Mouse (Mus musculus) heart, embryonic 12.5 days (tissue): ENCODE results near the gene Omd. TPM values are rescaled to one million over a fixed set of nuclear protein-coding genes. Genes with fewer than 3 reads are reported as not detected.

Experiments used
- ATAC-seq: fragments of 200-750 bp; cut with Nextera tagmentation; 2 replicates; pipeline ENCODE4 v1.8.0; 2017; ENCODE audit warnings: moderate TSS enrichment, moderate library complexity; ENCODE audit not compliant: insufficient number of reproducible peaks, low FRiP score
- H3K27ac ChIP-seq: fragments of 300-500 bp; sonication (generic); 2 replicates; pipeline ENCODE4 v1.5.1; 2016; ENCODE audit warnings: mild to moderate bottlenecking, moderate library complexity; ENCODE audit not compliant: poor library complexity, severe bottlenecking
- H3K27me3 ChIP-seq: fragments of 300-500 bp; sonication (generic); replicated peaks from 2 replicates; pipeline ENCODE4 v1.6.1; 2016; ENCODE audit warnings: mild to moderate bottlenecking, moderate library complexity
- H3K36me3 ChIP-seq: fragments of 300-500 bp; sonication (generic); 2 replicates; pipeline ENCODE4 v1.6.1; 2016; ENCODE audit warnings: mild to moderate bottlenecking, moderate library complexity
- H3K4me1 ChIP-seq: fragments of 300-500 bp; sonication (generic); replicated peaks from 2 replicates; pipeline ENCODE4 v1.6.1; 2016; ENCODE audit warnings: mild to moderate bottlenecking
- H3K4me2 ChIP-seq: fragments of 300-500 bp; sonication (generic); 2 replicates; pipeline ENCODE4 v1.6.1; 2016; ENCODE audit warnings: mild to moderate bottlenecking, moderate library complexity
- H3K4me3 ChIP-seq: fragments of 300-500 bp; sonication (generic); 2 replicates; pipeline ENCODE4 v1.5.1; 2016; ENCODE audit warnings: mild to moderate bottlenecking
- H3K9ac ChIP-seq: fragments of 300-500 bp; sonication (generic); 2 replicates; pipeline ENCODE4 v1.6.1; 2016; ENCODE audit warnings: mild to moderate bottlenecking, moderate library complexity
- H3K9me3 ChIP-seq: fragments of 300-500 bp; sonication (generic); replicated peaks from 2 replicates; pipeline ENCODE4 v1.6.1; 2016; ENCODE audit warnings: mild to moderate bottlenecking, moderate library complexity
- WGBS: fragments of 180-500 bp; shearing (Covaris S2); methylation state at CpG from one replicate; pipeline ENCODE4 v1.1.7; 2016; 5-methylcytosine and 5-hydroxymethylcytosine counted together
- polyA plus RNA-seq: library from polyadenylated mRNA; unstranded; fragments of >200 nt; fragmentation: Nextera tagmentation; extraction: Ambion mirVana; gene quantifications from 2 replicates; pipeline ENCODE4 v1.2.1, GENCODE M21; 2016

The Omd gene
- polyA plus RNA-seq, result 0.24 and 0.43 TPM in 2 replicates

DNA sequence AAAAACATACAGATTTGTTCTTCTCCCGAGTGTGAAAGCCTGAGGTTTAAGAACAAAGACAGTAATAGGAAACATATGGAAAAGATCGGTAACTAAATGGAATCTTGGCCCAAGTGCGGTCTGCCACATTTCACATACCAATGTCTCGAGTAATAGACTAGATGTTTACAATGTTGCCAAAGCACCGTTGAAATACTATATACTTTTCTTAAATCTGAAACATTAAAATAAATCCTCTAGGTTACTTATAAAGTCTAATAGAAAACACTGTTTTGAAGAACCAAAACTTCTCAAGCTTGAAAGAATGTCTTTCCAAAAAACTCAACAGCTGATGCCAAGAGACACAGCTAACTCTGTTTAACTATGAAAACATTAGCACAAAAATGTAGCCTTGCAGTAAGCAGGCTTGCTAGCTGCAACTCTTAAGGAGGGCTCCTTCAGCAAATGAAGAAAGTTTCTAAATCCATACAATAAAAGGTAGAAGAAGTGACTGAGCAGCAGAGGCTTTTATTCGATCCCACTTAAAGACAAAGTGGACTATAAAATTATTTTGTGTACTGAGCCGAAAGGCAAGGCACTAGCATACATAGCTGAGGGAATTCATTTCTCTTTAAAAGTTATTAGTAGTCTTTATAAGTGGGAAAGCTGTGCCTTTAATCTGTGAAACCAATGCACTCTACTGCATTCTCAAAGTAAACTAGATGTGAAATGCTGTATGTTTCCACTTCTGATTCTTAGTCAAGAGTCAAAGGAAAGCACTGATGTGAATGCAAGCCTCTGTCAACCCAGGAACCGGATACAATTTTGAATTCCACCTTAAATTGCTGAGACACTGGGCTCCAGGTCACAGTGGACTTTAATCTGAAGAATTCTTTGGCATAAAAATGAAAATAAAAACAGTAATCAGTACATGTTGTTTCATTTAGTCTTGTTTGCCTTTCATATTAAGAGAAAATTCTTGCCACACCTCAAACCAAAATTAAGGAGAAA lies at the start of gene Omd:
Gene Omd, plus strand, starts transcription at position 922 of the 990 bp plus-strand sequence.
- ATAC-seq, result no peak
- no peak within 1 kb of the TSS for H3K4me3 ChIP-seq
- 63% methylated on average over 8 of the region's 8 CpGs for WGBS
- peak within 1 kb of the TSS; percentile 61 for H3K27ac ChIP-seq
- no peaks in the 10 kb centered on the region for H3K27me3 ChIP-seq
- no peak within 1 kb of the TSS for H3K9ac ChIP-seq
- no peaks in the 10 kb centered on the region for H3K4me1 ChIP-seq
- no peaks in the 10 kb centered on the region for H3K9me3 ChIP-seq
- H3K36me3 ChIP-seq, result no peaks in the 10 kb centered on the region
- H3K4me2 ChIP-seq, result no peak within 1 kb of the TSS

DNA sequence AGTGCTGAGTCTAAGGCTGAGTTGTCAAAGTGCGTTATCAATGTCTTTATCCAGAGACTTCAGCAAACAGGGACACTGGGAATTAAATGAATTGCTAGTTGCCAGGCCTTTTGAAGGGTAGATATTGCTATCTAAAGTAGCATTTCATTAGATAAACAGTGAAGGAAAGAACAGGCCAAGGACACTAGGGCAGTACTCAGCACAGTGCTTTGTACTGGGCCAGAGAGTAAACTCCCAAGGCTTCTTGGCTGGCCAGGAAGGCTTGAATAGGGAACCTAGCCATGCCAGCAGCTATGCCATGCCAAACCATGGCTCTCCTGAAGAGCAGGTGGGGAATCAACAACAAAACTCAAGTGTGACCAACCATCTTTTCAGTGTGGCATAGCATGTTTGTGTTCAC lies 45.3 kb upstream of the Omd start:
- 91% methylated on average over 1 of the region's 1 CpGs for WGBS
- Histone ChIP-seq H3K9me3 (no peaks in the 10 kb centered on the region), H3K4me3 (no peak overlapping the region), H3K9ac (no peak overlapping the region), H3K4me2 (no peak overlapping the region), H3K4me1 (no peaks in the 10 kb centered on the region), H3K36me3 (no peaks in the 10 kb centered on the region), H3K27me3 (no peaks in the 10 kb centered on the region), H3K27ac (no peak overlapping the region)
- ATAC-seq, result no peak

DNA sequence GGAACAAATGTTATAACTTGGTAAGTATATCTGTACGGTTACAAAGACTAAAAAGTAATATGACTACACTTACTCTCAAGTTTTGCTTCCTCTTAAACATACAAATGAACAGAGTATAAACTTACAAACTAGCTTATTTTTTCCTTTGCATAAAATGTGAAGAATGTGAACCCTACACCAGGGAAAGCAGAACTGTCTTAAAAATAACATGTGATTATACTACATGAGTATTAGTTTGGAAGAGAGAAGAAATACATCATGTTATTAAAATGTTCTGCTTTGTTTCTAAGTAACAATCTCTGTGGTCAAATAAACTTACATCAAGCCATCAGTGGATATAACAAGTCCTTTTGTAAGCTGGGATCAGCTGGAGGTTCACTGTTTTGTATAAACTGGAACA lies 43.6 kb upstream of the Omd start:
- H3K27me3 ChIP-seq, result no peaks in the 10 kb centered on the region
- no peaks in the 10 kb centered on the region for H3K4me1 ChIP-seq
- no peak for ATAC-seq
- H3K9me3 ChIP-seq, result no peaks in the 10 kb centered on the region
- H3K27ac ChIP-seq, result no peak overlapping the region
- H3K36me3 ChIP-seq, result no peaks in the 10 kb centered on the region
- no peak overlapping the region for H3K9ac ChIP-seq
- no peak overlapping the region for H3K4me3 ChIP-seq
- 84% methylated on average over 1 of the region's 1 CpGs for WGBS
- H3K4me2 ChIP-seq, result no peak overlapping the region

DNA sequence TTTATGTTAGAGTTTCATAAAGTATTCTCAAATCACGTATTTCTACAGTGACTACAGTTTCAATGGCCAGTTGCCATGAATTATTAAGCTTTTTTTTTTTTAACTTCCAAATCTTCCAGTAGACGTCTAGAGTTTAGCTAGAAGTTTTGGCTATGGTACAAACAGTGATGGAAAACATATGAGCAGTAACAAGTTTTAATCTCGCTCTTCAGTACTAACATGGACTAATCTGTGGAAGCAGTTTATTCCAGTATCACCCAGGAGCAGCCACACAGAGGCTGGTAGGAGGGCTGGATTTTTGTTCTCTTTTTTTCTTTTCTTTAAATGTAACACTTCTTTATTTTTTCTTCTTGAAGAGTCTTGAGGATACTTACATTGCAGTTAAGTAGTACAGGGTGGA lies 38.0 kb upstream of the Omd start, which contains the start of gene Aspn:
Gene Aspn, plus strand, starts transcription at position 165 of the 400 bp plus-strand sequence.
- ATAC-seq, result no peak
- peak within 1 kb of the TSS; percentile 84; the same call in 1 of the 2 replicates for H3K27ac ChIP-seq
- WGBS, result 69% methylated on average over 3 of the region's 3 CpGs
- H3K4me1 ChIP-seq, result peaks cover 8% of the 10 kb centered on the region
- no peaks in the 10 kb centered on the region for H3K27me3 ChIP-seq
- H3K36me3 ChIP-seq, result no peaks in the 10 kb centered on the region
- no peaks in the 10 kb centered on the region for H3K9me3 ChIP-seq
- H3K4me3 ChIP-seq, result no peak within 1 kb of the TSS
- H3K9ac ChIP-seq, result no peak within 1 kb of the TSS
- H3K4me2 ChIP-seq, result no peak within 1 kb of the TSS

DNA sequence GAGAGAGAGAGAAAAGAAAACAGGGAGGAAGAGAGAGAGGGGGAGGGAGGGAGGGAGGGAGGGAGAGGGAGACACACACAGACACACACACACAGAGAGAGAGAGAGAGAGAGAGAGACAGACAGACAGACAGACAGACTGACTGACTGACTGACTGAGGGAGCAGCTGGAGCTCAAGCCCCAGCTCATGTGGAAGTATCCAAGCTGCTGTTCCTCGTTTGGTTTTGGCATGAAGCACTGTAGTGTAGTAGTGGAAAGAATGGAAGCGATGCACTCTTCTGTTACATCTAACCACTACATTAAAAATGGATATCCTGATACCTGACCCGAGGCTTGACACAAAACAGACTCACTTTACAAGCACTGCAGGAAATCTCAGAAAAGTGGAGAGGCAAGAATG lies 36.6 kb upstream of the Omd start:
- ATAC-seq, result no peak
- H3K9me3 ChIP-seq, result no peaks in the 10 kb centered on the region
- WGBS, result 26% methylated on average over 3 of the region's 3 CpGs
- H3K4me1 ChIP-seq, result peaks cover 8% of the 10 kb centered on the region
- peak overlapping the region; percentile 29; the same call in 1 of the 2 replicates for H3K4me2 ChIP-seq
- no peaks in the 10 kb centered on the region for H3K36me3 ChIP-seq
- 0 out of 2 replicates have a peak overlapping the region, but pooled peaks have one; percentile 24 for H3K9ac ChIP-seq
- H3K4me3 ChIP-seq, result no peak overlapping the region
- H3K27ac ChIP-seq, result peak overlapping the region; percentile 84
- no peaks in the 10 kb centered on the region for H3K27me3 ChIP-seq

DNA sequence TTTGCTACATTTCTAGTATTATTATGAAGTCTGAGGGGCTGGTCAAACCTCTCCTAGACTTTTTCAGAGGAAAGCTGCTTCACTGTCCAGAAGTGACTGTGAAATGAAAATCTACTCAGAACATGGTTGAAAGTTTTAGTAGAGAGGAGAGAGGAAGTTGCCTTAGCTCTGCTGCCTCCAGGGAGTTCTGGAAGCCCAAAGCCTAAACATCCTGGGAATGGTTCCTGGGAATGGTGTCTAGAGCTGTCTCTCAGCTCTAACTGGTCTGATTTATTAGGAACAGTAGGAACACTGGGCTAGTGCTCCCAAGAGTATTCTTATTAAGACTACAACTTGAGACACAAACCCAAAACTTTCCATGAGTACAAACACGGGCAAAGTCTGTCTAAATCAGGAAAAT lies 35.7 kb upstream of the Omd start:
- Histone ChIP-seq H3K9ac (no peak overlapping the region), H3K27ac (no peak overlapping the region; the same call in 1 of the 2 replicates), H3K4me3 (no peak overlapping the region), H3K4me1 (peaks cover 8% of the 10 kb centered on the region), H3K36me3 (no peaks in the 10 kb centered on the region), H3K9me3 (no peaks in the 10 kb centered on the region), H3K4me2 (no peak overlapping the region), H3K27me3 (no peaks in the 10 kb centered on the region)
- 80% methylated on average over 1 of the region's 1 CpGs for WGBS
- ATAC-seq, result no peak

DNA sequence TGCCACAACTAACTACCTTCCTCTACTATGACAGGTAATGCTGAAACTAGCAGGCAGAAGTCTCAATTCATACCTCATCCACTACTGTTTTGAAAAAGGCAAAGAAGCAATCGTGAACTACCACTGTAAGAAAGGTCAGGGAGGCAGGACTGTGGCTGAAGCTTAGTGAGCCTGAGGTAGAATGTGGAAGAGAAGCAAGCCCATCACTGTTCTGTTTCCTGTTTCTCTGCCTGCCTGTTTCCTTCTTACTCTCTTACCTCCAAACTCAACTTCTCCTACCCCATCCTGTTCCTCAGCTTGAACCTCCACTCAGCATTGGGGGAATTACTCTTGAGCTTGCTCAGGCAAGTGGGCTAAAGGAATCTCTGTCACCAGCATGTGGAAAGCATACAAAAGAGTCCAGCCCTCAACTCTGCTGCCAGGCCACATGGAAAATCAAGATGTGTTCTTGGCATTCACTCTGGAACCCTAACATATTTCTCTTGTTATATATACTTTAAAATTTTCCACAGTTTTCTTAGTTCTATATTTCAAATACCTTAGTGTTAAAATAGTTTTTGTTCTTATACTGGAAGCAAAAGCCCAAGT lies 34.6 kb upstream of the Omd start:
- 72% methylated on average over 1 of the region's 1 CpGs for WGBS
- ATAC-seq, result no peak
- Histone ChIP-seq H3K9ac (no peak overlapping the region), H3K4me1 (peaks cover 8% of the 10 kb centered on the region), H3K27ac (no peak overlapping the region), H3K27me3 (no peaks in the 10 kb centered on the region), H3K4me3 (no peak overlapping the region), H3K36me3 (no peaks in the 10 kb centered on the region), H3K9me3 (no peaks in the 10 kb centered on the region), H3K4me2 (no peak overlapping the region)

DNA sequence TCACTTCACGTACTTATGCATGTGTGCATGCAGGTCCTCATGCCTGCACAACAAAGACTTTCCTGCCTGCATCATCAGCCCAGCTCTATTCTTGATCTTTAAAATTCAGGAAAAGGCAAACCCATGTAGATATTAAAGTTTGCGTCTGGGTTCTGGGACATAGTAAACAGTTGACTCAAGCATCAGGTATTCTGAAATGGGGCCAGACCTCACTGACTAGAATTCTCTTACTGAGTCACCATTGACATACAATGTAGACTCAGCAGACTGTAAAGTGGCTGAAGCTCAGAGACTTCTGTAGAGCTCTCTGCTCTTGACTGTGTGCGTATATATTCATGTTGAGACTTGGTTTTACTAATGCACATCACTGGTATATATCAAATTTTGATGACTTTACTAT lies 32.6 kb upstream of the Omd start:
- no peak for ATAC-seq

DNA sequence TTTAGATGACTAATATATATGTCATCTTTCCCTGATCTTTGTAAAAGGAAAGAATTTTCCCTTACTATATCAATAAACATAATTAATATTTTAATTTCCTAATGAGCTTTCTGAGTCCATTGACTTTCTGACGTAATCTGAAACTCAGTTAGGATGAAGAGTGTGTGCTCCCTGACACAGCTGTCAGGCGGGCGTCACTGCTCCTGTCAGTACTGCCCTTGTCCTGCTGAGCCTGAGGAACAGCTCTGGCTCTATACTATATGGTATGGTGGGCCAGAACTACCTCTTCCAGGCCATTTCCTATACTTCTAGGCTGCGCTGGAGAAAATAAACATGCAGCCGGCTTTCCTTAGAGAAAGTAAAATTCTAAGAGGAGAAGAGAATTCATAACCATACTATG lies 27.7 kb upstream of the Omd start:
- Histone ChIP-seq H3K9ac (no peak overlapping the region), H3K27me3 (no peaks in the 10 kb centered on the region), H3K36me3 (no peaks in the 10 kb centered on the region), H3K4me3 (no peak overlapping the region), H3K27ac (no peak overlapping the region), H3K4me1 (no peaks in the 10 kb centered on the region), H3K9me3 (no peaks in the 10 kb centered on the region), H3K4me2 (no peak overlapping the region)
- ATAC-seq, result no peak
- 67% methylated on average over 5 of the region's 5 CpGs for WGBS

More for the DNA sequence above, 32.6 kb upstream of the Omd start:
- Histone ChIP-seq H3K4me1 (peaks cover 8% of the 10 kb centered on the region), H3K36me3 (no peaks in the 10 kb centered on the region), H3K27me3 (no peaks in the 10 kb centered on the region), H3K4me2 (no peak overlapping the region), H3K9ac (no peak overlapping the region), H3K9me3 (no peaks in the 10 kb centered on the region), H3K27ac (no peak overlapping the region), H3K4me3 (no peak overlapping the region)
- WGBS, result 92% methylated on average over 3 of the region's 3 CpGs

DNA sequence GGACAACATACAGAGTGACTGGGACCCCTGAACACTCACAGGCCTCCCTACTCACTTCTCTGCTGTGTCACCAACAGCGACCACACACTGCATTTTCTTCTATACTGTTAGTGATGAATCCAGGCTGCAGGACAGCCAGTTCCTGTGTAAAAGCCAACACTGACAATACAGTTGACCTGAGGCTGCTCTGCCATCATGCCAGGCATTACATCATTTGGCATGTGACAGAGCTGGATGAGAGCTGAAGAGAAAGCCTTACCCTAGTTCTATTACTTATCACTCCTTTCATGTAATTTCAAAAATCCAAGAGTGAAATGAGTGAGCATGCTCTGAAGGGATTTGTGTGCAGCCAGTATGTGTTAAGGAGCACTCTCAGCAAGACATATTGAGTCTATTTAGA lies 26.1 kb upstream of the Omd start:
- H3K27ac ChIP-seq, result no peak overlapping the region
- no peaks in the 10 kb centered on the region for H3K9me3 ChIP-seq
- H3K4me1 ChIP-seq, result no peaks in the 10 kb centered on the region
- H3K9ac ChIP-seq, result no peak overlapping the region
- WGBS, result 66% methylated on average over 1 of the region's 1 CpGs
- no peak for ATAC-seq
- no peaks in the 10 kb centered on the region for H3K36me3 ChIP-seq
- no peaks in the 10 kb centered on the region for H3K27me3 ChIP-seq
- H3K4me2 ChIP-seq, result no peak overlapping the region
- no peak overlapping the region for H3K4me3 ChIP-seq

DNA sequence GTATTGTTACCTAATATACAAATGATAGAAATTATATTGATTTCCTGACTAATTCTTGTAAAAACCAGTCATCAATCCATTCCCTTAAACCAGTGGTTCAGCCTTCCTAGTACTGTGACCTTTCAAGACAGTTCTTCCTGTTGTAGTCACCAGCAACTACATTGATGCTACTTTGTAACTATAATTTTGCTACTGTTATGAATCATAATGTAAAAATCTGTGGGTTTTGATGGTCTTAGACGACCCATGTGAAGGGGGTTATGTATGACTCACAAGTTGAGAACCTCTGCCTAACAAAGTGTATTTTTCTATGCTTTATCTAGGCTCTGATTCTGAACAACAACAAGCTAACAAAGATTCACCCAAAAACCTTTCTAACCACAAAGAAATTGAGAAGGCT lies 25.3 kb upstream of the Omd start:
- Histone ChIP-seq H3K9me3 (no peaks in the 10 kb centered on the region), H3K9ac (no peak overlapping the region), H3K4me3 (no peak overlapping the region), H3K4me2 (no peak overlapping the region), H3K36me3 (no peaks in the 10 kb centered on the region), H3K27me3 (no peaks in the 10 kb centered on the region), H3K27ac (no peak overlapping the region), H3K4me1 (no peaks in the 10 kb centered on the region)
- no peak for ATAC-seq
- 65% methylated on average over 1 of the region's 1 CpGs for WGBS
